Mouse (Mus musculus) liver, embryonic 13.5 days (tissue): ENCODE data around the gene Pdk3. TPM values are rescaled to one million over a fixed set of nuclear protein-coding genes. Genes with fewer than 3 reads are reported as not detected.
A peak's percentile ranks its signal among the peaks of the same experiment; 100 is the strongest.

Experiments used
- ATAC-seq: fragments of 200-750 bp; cut with Nextera tagmentation; 2 replicates; pipeline ENCODE4 v1.8.0; 2017; ENCODE audit warnings: low read depth, mild to moderate bottlenecking, moderate number of reproducible peaks, moderate library complexity
- DNase-seq: peaks from one replicate; pipeline ENCODE4 v3.0.0; 2022
- H3K27ac ChIP-seq: fragments of 300-500 bp; sonication (generic); 2 replicates; pipeline ENCODE4 v1.5.1; 2015; ENCODE audit warnings: moderate library complexity, mild to moderate bottlenecking, inconsistent platforms
- H3K27me3 ChIP-seq: fragments of 300-500 bp; sonication (generic); 2 replicates; pipeline ENCODE4 v1.6.1; 2015; ENCODE audit warnings: mild to moderate bottlenecking, inconsistent platforms
- H3K36me3 ChIP-seq: fragments of 300-500 bp; sonication (generic); 2 replicates; pipeline ENCODE4 v1.6.1; 2015; ENCODE audit warnings: mild to moderate bottlenecking, inconsistent platforms
- H3K4me1 ChIP-seq: fragments of 300-500 bp; sonication (generic); replicated peaks from 2 replicates; pipeline ENCODE4 v1.6.1; 2015; ENCODE audit warnings: inconsistent platforms
- H3K4me2 ChIP-seq: fragments of 300-500 bp; sonication (generic); 2 replicates; pipeline ENCODE4 v1.6.1; 2015; ENCODE audit warnings: inconsistent platforms, mild to moderate bottlenecking, moderate library complexity
- H3K4me3 ChIP-seq: fragments of 300-500 bp; sonication (generic); replicated peaks from 2 replicates; pipeline ENCODE4 v1.5.1; 2015; ENCODE audit warnings: mild to moderate bottlenecking, inconsistent platforms
- H3K9ac ChIP-seq: fragments of 300-500 bp; sonication (generic); 2 replicates; pipeline ENCODE4 v1.6.1; 2015; ENCODE audit warnings: mild to moderate bottlenecking, inconsistent platforms
- H3K9me3 ChIP-seq: fragments of 300-500 bp; sonication (generic); replicated peaks from 2 replicates; pipeline ENCODE4 v1.6.1; 2016; ENCODE audit warnings: inconsistent platforms
- WGBS: fragments of 180-500 bp; shearing (Covaris S2); methylation state at CpG from one replicate; pipeline ENCODE4 v1.1.7; 2015; ENCODE audit not compliant: insufficient replicate concordance; 5-methylcytosine and 5-hydroxymethylcytosine counted together
- polyA plus RNA-seq: library from polyadenylated mRNA; unstranded; fragments of >200 nt; fragmentation: Nextera tagmentation; extraction: Ambion mirVana; gene quantifications from 2 replicates; pipeline ENCODE4 v1.2.1, GENCODE M21; 2015

Pdk3 gene
- 39.3 and 43.2 TPM in 2 replicates for polyA plus RNA-seq

DNA sequence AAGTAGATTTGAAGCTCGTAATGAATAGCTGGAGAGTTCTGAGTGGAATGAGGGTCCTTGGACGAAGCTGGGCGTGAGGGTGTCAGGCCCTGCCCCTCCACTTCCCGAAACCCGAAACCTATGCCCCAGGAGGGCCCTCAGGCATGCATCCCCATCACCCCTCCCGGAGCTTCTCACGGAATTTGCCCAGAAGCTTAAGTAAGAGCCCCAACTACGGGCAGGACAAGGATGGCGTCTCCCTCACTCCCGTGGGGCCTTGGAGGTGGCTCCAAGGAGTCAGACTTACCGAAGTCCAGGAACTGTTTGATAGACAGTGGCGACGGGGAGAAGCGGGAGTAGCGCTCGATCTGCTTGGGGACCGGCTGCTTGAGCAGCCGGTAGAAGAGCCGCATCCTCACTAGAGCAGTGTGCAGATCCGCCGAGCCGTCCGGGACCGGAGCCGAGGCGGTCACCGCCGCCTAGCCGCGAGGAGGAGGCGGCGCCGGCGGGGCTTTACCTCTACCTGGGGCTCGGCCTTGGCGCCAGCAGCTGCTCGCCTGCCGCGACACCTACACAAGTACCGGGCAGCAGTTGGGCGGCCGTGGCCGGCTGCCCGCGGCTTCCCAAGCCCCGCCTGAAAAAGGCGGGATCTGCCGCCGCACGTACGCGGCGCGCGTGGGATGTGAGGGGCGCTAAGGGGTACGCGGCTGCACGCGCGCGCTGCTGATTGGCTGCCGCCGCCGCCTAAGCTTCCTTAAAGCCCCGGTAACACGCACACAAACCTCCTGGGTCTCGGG is at the start of gene Pdk3:
TSS of gene Pdk3 (minus strand) at position 641 of the 776 bp plus-strand sequence.
- Histone ChIP-seq H3K9ac (peak within 1 kb of the TSS; percentile 80), H3K4me2 (peak within 1 kb of the TSS; percentile 71), H3K36me3 (no peaks in the 10 kb centered on the region), H3K27ac (peak within 1 kb of the TSS; percentile 79), H3K9me3 (no peaks in the 10 kb centered on the region), H3K4me1 (peaks cover 10% of the 10 kb centered on the region), H3K4me3 (peak within 1 kb of the TSS; percentile 72), H3K27me3 (no peaks in the 10 kb centered on the region)
- ATAC-seq (peak; percentile 97), DNase-seq (peak; percentile 76)
- 18% methylated on average over 68 of the region's 68 CpGs for WGBS

DNA sequence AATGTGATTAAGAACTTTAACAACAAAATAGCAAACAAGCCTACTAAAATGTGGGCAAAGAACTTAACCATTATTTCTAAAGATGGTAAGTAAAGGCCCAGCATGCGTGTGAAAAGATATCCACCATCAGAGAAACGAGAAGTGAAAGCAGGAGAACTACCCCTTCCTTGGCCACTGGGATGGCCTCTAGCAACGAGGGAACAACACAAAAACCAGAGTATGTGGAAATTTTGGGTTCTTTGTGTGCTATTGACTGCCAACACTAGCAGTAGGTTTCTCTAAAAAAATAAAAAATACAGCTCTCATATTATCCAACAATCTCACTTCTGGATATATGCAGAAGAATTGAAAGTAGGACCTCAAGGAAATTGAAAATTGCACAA is 45.6 kb upstream of the Pdk3 start:
- ATAC-seq (no peak), DNase-seq (no peak)
- Histone ChIP-seq H3K36me3 (no peaks in the 10 kb centered on the region), H3K27ac (no peak overlapping the region), H3K4me3 (no peak overlapping the region), H3K4me2 (no peak overlapping the region), H3K9ac (no peak overlapping the region), H3K9me3 (no peaks in the 10 kb centered on the region), H3K4me1 (no peaks in the 10 kb centered on the region), H3K27me3 (0 out of 2 replicates have a peak, but pooled peaks cover 10% of the 10 kb centered on the region)
- WGBS: 34% methylated on average over 3 of the region's 3 CpGs

DNA sequence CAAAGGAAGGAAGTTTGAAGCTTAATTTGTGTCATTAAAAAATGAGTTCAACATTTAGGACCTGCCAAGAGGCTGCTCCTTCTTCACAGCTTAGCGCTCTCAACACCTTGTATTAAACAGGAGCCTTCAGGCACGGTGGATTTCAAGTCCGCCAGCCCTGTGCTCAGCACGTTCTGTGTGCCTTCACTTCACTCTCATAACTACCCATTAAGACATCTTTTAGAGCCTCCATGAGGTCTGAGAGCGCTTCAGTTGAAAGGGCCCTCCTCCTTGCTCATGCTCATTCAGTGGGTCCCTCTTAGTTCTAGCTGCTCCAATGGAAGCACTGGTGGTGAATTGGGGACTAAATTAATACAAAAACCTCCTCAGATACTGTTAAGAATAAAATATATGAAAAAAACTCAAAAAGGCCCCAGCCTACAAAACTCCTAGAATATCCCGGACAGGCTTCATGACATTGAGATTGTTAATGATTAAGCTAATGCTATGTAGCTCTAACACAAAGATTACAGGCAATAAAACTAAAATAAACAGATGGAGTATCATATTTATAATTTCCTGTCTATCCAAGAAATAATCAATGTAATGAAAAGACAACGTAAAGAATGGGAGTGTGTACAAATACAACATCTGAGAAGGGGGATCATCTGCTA is 45.1 kb upstream of the Pdk3 start:
- Histone ChIP-seq H3K9ac (no peak overlapping the region), H3K4me3 (no peak overlapping the region), H3K27ac (no peak overlapping the region), H3K9me3 (no peaks in the 10 kb centered on the region), H3K4me1 (no peaks in the 10 kb centered on the region), H3K36me3 (no peaks in the 10 kb centered on the region), H3K4me2 (no peak overlapping the region), H3K27me3 (0 out of 2 replicates have a peak, but pooled peaks cover 10% of the 10 kb centered on the region)
- DNase-seq (no peak), ATAC-seq (no peak)
- 67% methylated on average over 7 of the region's 7 CpGs for WGBS

DNA sequence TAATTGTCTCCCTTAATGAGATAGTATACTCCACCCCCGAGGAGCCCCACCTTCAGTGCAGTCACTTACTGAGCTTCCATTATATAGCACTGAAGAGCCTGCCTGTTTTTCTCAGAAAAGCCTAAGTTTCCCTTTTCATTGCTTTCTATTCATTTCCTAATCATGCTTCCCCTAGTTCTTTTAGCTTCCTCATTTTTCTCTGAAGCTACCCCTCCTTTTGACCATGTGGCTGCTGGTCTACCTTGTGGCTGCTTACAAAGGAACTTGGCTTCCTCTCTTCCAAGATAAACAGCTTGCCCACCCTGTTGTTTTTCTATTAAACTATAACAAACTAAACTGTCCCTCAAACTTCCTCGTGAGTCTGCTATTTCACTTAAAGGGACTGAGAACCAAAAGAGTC is 31.4 kb upstream of the Pdk3 start:
- no peak overlapping the region for H3K4me3 ChIP-seq
- no peak for ATAC-seq
- H3K9me3 ChIP-seq: no peaks in the 10 kb centered on the region
- no peaks in the 10 kb centered on the region for H3K4me1 ChIP-seq
- no peak overlapping the region for H3K9ac ChIP-seq
- no peak overlapping the region for H3K27ac ChIP-seq
- 16% methylated on average over 2 of the region's 2 CpGs for WGBS
- no peak overlapping the region for H3K4me2 ChIP-seq
- no peaks in the 10 kb centered on the region for H3K27me3 ChIP-seq
- H3K36me3 ChIP-seq: no peaks in the 10 kb centered on the region
- DNase-seq: no peak

DNA sequence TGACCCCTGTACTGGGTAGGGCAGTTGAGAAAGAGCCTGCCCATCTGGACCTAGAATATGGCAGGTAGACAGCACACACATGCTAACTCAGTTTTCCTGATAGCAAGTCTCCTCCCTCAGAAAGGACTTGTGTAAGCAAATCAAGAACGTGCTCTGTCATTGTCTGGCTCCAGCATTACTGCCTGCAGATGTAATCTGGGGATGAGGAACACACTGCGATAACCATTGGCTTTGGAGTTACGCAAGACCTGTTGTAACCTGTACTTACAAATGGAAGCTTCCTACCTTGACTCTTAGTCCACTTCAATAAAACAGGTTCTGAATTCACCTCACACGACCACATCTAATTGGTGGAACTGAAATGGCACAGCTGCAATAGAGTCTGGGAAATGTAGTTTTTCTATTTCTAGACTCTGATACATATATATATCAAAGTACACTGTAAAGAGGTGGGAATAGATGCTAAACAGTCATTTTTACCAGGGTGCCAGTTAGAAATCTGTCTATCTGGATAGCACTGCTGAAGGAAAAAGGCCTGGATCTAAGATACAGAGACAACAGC is 30.6 kb upstream of the Pdk3 start:
- Histone ChIP-seq H3K9me3 (no peaks in the 10 kb centered on the region), H3K4me1 (no peaks in the 10 kb centered on the region), H3K4me3 (no peak overlapping the region), H3K36me3 (no peaks in the 10 kb centered on the region), H3K27ac (no peak overlapping the region), H3K9ac (no peak overlapping the region), H3K4me2 (no peak overlapping the region), H3K27me3 (no peaks in the 10 kb centered on the region)
- DNase-seq (no peak), ATAC-seq (no peak)
- 40% methylated on average over 4 of the region's 4 CpGs for WGBS

DNA sequence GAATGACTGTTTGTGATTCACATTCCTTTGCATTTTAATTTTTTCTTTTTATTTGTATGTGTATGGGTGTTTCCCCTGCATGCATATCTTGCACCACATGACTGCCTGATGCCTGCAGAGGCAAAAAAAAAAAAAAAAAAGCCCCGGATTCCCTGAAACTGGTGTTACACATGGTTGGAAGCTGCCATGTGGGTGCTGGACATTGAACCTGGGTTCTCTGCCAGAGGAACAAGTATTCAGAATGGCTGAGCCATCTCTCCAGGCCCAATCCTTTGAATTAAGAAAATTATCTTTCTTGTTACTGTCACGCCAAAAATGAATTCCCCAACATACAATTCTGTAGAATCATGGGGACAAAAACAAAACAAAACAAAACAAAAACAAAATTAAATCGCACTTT is 25.8 kb upstream of the Pdk3 start:
- no peaks in the 10 kb centered on the region for H3K9me3 ChIP-seq
- no peak overlapping the region for H3K4me2 ChIP-seq
- no peak for ATAC-seq
- H3K4me1 ChIP-seq: no peaks in the 10 kb centered on the region
- no peak overlapping the region for H3K9ac ChIP-seq
- H3K4me3 ChIP-seq: no peak overlapping the region
- no peaks in the 10 kb centered on the region for H3K36me3 ChIP-seq
- no peak overlapping the region for H3K27ac ChIP-seq
- 59% methylated on average over 3 of the region's 3 CpGs for WGBS
- DNase-seq: no peak
- H3K27me3 ChIP-seq: peaks cover 7% of the 10 kb centered on the region; the same call in 1 of the 2 replicates

DNA sequence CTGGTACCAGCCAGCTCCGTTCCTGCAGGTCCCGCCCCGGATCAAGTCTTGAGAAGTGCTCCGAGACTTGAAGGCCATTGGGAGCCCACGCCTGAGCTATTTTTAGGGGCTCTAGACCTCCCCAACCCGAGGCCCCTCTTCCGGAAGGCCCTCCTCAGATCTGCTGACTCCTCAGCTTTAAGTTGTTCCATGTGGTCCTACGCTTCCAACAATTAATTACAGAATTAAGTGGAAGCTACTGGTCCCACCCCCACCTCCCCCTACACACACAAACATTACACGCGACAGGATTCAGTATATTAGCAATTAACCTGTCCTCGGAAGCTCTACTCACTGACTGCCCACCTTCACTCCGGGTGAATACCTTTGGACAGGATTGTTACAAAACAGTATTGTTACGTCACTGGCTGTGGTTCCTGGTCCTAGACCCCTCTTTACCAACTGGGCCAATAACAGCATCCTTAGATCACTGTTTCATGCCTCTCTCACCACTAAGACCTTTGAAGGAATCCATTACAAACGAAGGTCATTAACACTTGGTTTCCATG is 410 bp upstream of the Pdk3 start:
- DNase-seq (no peak), ATAC-seq (no peak)
- Histone ChIP-seq H3K4me1 (peaks cover 10% of the 10 kb centered on the region), H3K36me3 (no peaks in the 10 kb centered on the region), H3K27ac (peak overlapping the region; percentile 37), H3K4me2 (peak overlapping the region; percentile 71), H3K4me3 (peak overlapping the region; percentile 72), H3K9ac (peak overlapping the region; percentile 80), H3K9me3 (no peaks in the 10 kb centered on the region), H3K27me3 (no peaks in the 10 kb centered on the region)
- 30% methylated on average over 14 of the region's 14 CpGs for WGBS

DNA sequence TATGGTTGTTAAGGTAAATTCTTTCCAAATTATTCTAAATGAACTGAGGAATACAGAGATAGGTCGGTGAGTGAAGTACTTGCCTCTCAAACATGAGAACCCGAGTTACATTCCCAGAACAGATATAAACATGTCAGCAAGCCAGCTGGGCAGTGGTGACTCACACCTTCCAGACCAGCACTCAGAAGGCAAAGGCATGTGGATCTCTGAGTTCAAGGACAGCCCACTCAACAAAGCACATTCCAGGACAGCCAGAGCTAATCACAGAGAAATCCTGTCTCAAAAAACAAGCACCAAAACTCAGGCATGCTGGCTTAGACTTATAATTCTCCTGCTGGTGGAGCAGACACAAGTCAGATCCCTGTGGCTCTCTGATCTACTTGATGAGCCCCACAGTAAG is 6.2 kb downstream of the Pdk3 start:
- Histone ChIP-seq H3K4me2 (no peak overlapping the region), H3K36me3 (no peaks in the 10 kb centered on the region), H3K4me3 (no peak overlapping the region), H3K4me1 (peaks cover 6% of the 10 kb centered on the region), H3K9ac (no peak overlapping the region), H3K9me3 (no peaks in the 10 kb centered on the region), H3K27ac (no peak overlapping the region), H3K27me3 (no peaks in the 10 kb centered on the region)
- DNase-seq: no peak
- 50% methylated on average over 2 of the region's 2 CpGs for WGBS
- no peak for ATAC-seq

DNA sequence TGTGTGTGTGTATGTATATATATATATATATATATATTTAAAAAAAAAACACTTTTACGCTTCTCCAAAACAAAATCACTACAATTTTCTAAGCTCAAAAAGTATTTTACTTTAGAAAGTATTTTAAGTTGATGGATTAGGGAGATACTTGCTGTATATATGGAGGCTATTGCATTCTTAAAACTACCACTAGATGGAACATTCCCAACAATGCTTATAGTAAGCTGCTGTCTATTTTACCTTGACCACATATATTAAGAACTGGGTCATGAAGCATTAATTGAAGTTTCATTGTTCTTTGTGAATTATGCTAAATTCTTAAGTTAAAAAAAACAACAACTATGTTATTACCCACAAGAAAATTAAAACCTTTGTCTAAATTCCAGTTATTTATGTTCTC is 24.0 kb downstream of the Pdk3 start:
- 84% methylated on average over 1 of the region's 1 CpGs for WGBS
- H3K9me3 ChIP-seq: no peaks in the 10 kb centered on the region
- ATAC-seq: no peak
- no peaks in the 10 kb centered on the region for H3K27me3 ChIP-seq
- H3K36me3 ChIP-seq: no peaks in the 10 kb centered on the region; the same call in 1 of the 2 replicates
- no peaks in the 10 kb centered on the region for H3K4me1 ChIP-seq
- DNase-seq: no peak
- H3K4me2 ChIP-seq: no peak overlapping the region
- no peak overlapping the region for H3K27ac ChIP-seq
- H3K4me3 ChIP-seq: no peak overlapping the region
- no peak overlapping the region for H3K9ac ChIP-seq

DNA sequence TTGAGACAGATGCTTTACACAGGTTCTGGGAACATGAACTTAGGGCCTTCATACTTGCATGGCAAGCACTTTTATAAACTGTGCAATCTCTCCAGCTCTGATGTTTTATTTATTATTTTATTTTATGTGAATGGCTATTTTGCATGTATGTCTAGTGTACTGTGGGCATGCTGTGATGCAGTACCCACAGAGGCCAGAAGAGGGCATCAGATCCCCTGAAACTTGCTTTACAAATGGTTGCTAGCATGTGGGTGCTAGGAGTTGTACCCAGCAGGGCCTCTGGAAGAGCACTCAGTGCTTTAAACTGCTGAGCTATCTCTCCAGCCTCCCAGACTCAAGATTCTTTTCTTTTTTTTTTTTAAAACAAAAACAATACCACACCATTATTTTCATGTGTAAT is 38.8 kb downstream of the Pdk3 start:
- Histone ChIP-seq H3K4me3 (no peak overlapping the region), H3K9me3 (no peaks in the 10 kb centered on the region), H3K27me3 (no peaks in the 10 kb centered on the region), H3K36me3 (no peaks in the 10 kb centered on the region), H3K4me1 (peaks cover 9% of the 10 kb centered on the region), H3K4me2 (no peak overlapping the region), H3K9ac (no peak overlapping the region), H3K27ac (no peak overlapping the region)
- ATAC-seq: no peak
- DNase-seq: peak; percentile 21

DNA sequence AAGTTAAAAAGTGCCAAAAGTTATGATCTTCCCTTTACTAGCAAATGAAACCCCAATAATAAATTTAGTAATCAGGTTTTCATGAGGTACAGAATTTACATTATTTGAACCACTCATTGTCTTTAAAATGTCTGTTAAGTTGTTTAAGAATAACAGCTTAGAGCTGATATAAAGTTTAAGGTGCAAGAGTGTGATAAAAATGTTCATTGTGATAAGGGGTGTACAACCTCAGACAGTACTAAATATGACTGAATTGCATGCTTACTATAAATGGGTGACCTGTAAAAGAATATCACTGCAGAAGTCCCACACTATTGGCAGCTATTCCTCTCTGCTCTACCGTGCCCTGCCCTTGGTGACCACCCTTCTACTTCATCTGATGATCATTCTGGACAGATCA is 42.4 kb downstream of the Pdk3 start:
- H3K4me3 ChIP-seq: no peak overlapping the region
- no peak overlapping the region for H3K27ac ChIP-seq
- no peaks in the 10 kb centered on the region for H3K27me3 ChIP-seq
- H3K4me2 ChIP-seq: no peak overlapping the region
- H3K4me1 ChIP-seq: peaks cover 9% of the 10 kb centered on the region
- no peak for DNase-seq
- ATAC-seq: 0 out of 2 replicates have a peak, but pooled peaks have one; percentile 54
- H3K9me3 ChIP-seq: no peaks in the 10 kb centered on the region
- H3K36me3 ChIP-seq: no peaks in the 10 kb centered on the region
- no peak overlapping the region for H3K9ac ChIP-seq
- 17% methylated on average over 1 of the region's 1 CpGs for whole genome bisulfite sequencing
